Mouse (Mus musculus): ENCODE measurements at regions not wholly inside any gene's neighbourhood (a gene's known extent, or its start where the extent isn't known, plus 50 kb on each side); places are given as distances from the start of the nearest gene placed in this dataset.
"Not testable (repeated sequence)": the region's sequence is repeated elsewhere in the genome, so short reads cannot be mapped to it uniquely, and the experiment has no call there.

GRCm38 (mm10) chr5:75403531-75403930 lies 171.2 kb upstream of the Kit start:
- no peak overlapping the region for H3K4me2 ChIP-seq (ENCODE audit: low read depth)
- H3K27me3 ChIP-seq (ENCODE audit: insufficient read depth, low read length) = peaks cover 9% of the 10 kb centered on the region; the same call in 1 of the 2 replicates
- H3K4me1 ChIP-seq (ENCODE audit: insufficient read depth) = peaks cover 4% of the 10 kb centered on the region; the same call in 1 of the 2 replicates
- DNase-seq = no peak
- H3K27ac ChIP-seq (ENCODE audit: low read depth, low read length) = no peak overlapping the region
- no peak overlapping the region for H3K9ac ChIP-seq
- no peaks in the 10 kb centered on the region for H3K36me3 ChIP-seq (ENCODE audit: insufficient read depth)
- H3K4me3 ChIP-seq (ENCODE audit: low read depth, low read length) = no peak overlapping the region
- 86% methylated on average over 5 of the region's 5 CpGs for WGBS
- no peak for ATAC-seq
- no peak for TF ChIP-seq CTCF (IDR thresholded peaks at IDR 0.05; ENCODE audit: low read depth)
- no peaks in the 10 kb centered on the region for H3K9me3 ChIP-seq (ENCODE audit: low read length)

GRCm38 (mm10) chr5:75404601-75405285 lies 170.0 kb upstream of the Kit start:
- no peak for DNase-seq
- Histone ChIP-seq H3K9ac (no peak overlapping the region), H3K27me3 (ENCODE audit: insufficient read depth, low read length) (peaks cover 9% of the 10 kb centered on the region; the same call in 1 of the 2 replicates), H3K9me3 (ENCODE audit: low read length) (no peaks in the 10 kb centered on the region), H3K27ac (ENCODE audit: low read depth, low read length) (no peak overlapping the region), H3K4me1 (ENCODE audit: insufficient read depth) (peaks cover 4% of the 10 kb centered on the region; the same call in 1 of the 2 replicates), H3K4me3 (ENCODE audit: low read depth, low read length) (no peak overlapping the region), H3K36me3 (ENCODE audit: insufficient read depth) (no peaks in the 10 kb centered on the region), H3K4me2 (ENCODE audit: low read depth) (no peak overlapping the region)
- no peak for TF ChIP-seq CTCF (IDR thresholded peaks at IDR 0.05; ENCODE audit: low read depth)
- no peak for ATAC-seq
- 31% methylated on average over 9 of the region's 9 CpGs for WGBS

GRCm38 (mm10) chr5:75405496-75405895 lies 169.2 kb upstream of the Kit start:
- no peak for TF ChIP-seq CTCF (IDR thresholded peaks at IDR 0.05; ENCODE audit: low read depth)
- no peak overlapping the region for H3K27ac ChIP-seq (ENCODE audit: low read depth, low read length)
- no peaks in the 10 kb centered on the region for H3K36me3 ChIP-seq (ENCODE audit: insufficient read depth)
- peaks cover 4% of the 10 kb centered on the region; the same call in 1 of the 2 replicates for H3K4me1 ChIP-seq (ENCODE audit: insufficient read depth)
- H3K4me3 ChIP-seq (ENCODE audit: low read depth, low read length) = no peak overlapping the region
- peaks cover 9% of the 10 kb centered on the region; the same call in 1 of the 2 replicates for H3K27me3 ChIP-seq (ENCODE audit: insufficient read depth, low read length)
- H3K9ac ChIP-seq = no peak overlapping the region
- H3K4me2 ChIP-seq (ENCODE audit: low read depth) = no peak overlapping the region
- no peak for DNase-seq
- ATAC-seq = no peak
- WGBS = 17% methylated on average over 7 of the region's 7 CpGs
- no peaks in the 10 kb centered on the region for H3K9me3 ChIP-seq (ENCODE audit: low read length)

- WGBS = 19% methylated on average over 10 of the region's 10 CpGs
- no peaks in the 10 kb centered on the region for H3K36me3 ChIP-seq (ENCODE audit: insufficient read depth)
- no peak overlapping the region for H3K4me2 ChIP-seq (ENCODE audit: low read depth)
- DNase-seq (no peak), ATAC-seq (no peak)
- peaks cover 4% of the 10 kb centered on the region; the same call in 1 of the 2 replicates for H3K4me1 ChIP-seq (ENCODE audit: insufficient read depth)
- no peak overlapping the region for H3K27ac ChIP-seq (ENCODE audit: low read depth, low read length)
- no peaks in the 10 kb centered on the region for H3K9me3 ChIP-seq (ENCODE audit: low read length)
- no peak overlapping the region for H3K9ac ChIP-seq
- TF ChIP-seq CTCF (IDR thresholded peaks at IDR 0.05; ENCODE audit: low read depth) = no peak
- no peak overlapping the region for H3K4me3 ChIP-seq (ENCODE audit: low read depth, low read length)
- H3K27me3 ChIP-seq (ENCODE audit: insufficient read depth, low read length) = peaks cover 9% of the 10 kb centered on the region; the same call in 1 of the 2 replicates
These were observed 167.0 kb upstream of the Kit start for GRCm38 (mm10) chr5:75407686-75408085.

- DNase-seq (peak; percentile 88), ATAC-seq (peak; percentile 96)
- H3K9ac ChIP-seq = no peak overlapping the region
- 37% methylated on average over 24 of the region's 24 CpGs for WGBS
- TF ChIP-seq CTCF (IDR thresholded peaks at IDR 0.05; ENCODE audit: low read depth) = no peak
- H3K4me2 ChIP-seq (ENCODE audit: low read depth) = peak overlapping the region; percentile 37
- no peaks in the 10 kb centered on the region; the same call in 1 of the 2 replicates for H3K27me3 ChIP-seq (ENCODE audit: insufficient read depth, low read length)
- H3K27ac ChIP-seq (ENCODE audit: low read depth, low read length) = no peak overlapping the region
- H3K36me3 ChIP-seq (ENCODE audit: insufficient read depth) = no peaks in the 10 kb centered on the region
- H3K4me1 ChIP-seq (ENCODE audit: insufficient read depth) = peaks cover 4% of the 10 kb centered on the region; the same call in 1 of the 2 replicates
- no peaks in the 10 kb centered on the region for H3K9me3 ChIP-seq (ENCODE audit: low read length)
- peak overlapping the region; percentile 22 for H3K4me3 ChIP-seq (ENCODE audit: low read depth, low read length)
These were observed 164.2 kb upstream of the Kit start for GRCm38 (mm10) chr5:75410240-75411186.

- not testable (repeated sequence) for H3K27ac ChIP-seq (ENCODE audit: low read depth, low read length); H3K4me3 ChIP-seq (ENCODE audit: low read depth, low read length); DNase-seq; H3K36me3 ChIP-seq (ENCODE audit: insufficient read depth); ATAC-seq; H3K9ac ChIP-seq; H3K9me3 ChIP-seq (ENCODE audit: low read length); H3K4me1 ChIP-seq (ENCODE audit: insufficient read depth); H3K27me3 ChIP-seq (ENCODE audit: insufficient read depth, low read length); H3K4me2 ChIP-seq (ENCODE audit: low read depth)
- WGBS = 84% methylated on average over 2 of the region's 2 CpGs
These were observed 155.4 kb upstream of the Kit start for GRCm38 (mm10) chr5:75419282-75419681.

GRCm38 (mm10) chr5:75432885-75433284 lies 141.8 kb upstream of the Kit start:
- no peak overlapping the region for H3K27ac ChIP-seq (ENCODE audit: low read depth, low read length)
- no peak overlapping the region for H3K4me2 ChIP-seq (ENCODE audit: low read depth)
- H3K36me3 ChIP-seq (ENCODE audit: insufficient read depth) = no peaks in the 10 kb centered on the region
- H3K4me1 ChIP-seq (ENCODE audit: insufficient read depth) = no peaks in the 10 kb centered on the region
- H3K27me3 ChIP-seq (ENCODE audit: insufficient read depth, low read length) = no peaks in the 10 kb centered on the region
- ATAC-seq = no peak
- TF ChIP-seq CTCF (IDR thresholded peaks at IDR 0.05; ENCODE audit: low read depth) = no peak
- DNase-seq = no peak
- H3K9ac ChIP-seq = no peak overlapping the region
- no peak overlapping the region for H3K4me3 ChIP-seq (ENCODE audit: low read depth, low read length)
- no peaks in the 10 kb centered on the region for H3K9me3 ChIP-seq (ENCODE audit: low read length)
- WGBS = 83% methylated on average over 2 of the region's 2 CpGs

Measured in forebrain, postnatal 0 days (tissue).